9 mouse cellular contexts compared by ENCODE assay signal in the genomic region with DNA sequence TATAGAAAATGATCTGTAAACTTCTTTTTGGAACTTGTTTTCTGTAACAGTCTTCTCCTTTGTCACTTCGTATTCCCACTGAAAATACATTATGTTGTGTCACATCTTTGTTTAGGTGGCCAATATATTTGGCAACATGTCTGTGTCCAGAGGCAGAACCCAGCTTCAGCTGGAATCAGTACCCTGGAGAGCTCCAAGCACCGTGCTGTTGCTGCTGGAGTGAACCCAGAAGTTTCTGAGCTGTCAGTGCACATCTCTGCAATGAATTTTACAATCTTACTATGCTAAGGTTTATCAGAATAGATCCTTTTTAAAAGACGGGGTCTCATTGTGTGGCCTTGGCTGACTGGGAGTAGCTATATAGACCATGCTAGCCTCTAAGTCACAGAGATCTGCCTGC. TPM values are rescaled to one million over a fixed set of nuclear protein-coding genes. Genes with fewer than 3 reads are reported as not detected.
DNase-seq lines count a peak whose midpoint lies in the region; ATAC-seq and TF ChIP-seq lines count a peak whose summit lies in the region.
"Had no signal": no experiment of that assay in that cellular context is flagged by ENCODE, and none has a peak within 500 bp of the region (broad histone marks: within the 10 kb centered on the region; RNA-seq: fewer than 3 reads in every experiment).

No protein-coding gene starts in this region.

- no peak overlapping the region for H3K27ac ChIP-seq in hindbrain, embryonic 10.5 days
- H3K27ac ChIP-seq in hindbrain, embryonic 14.5 days, result no peak overlapping the region
- H3K27ac ChIP-seq in liver, postnatal 0 days (ENCODE audit: low read depth), result no peak overlapping the region
- no peak overlapping the region for H3K27ac ChIP-seq in forebrain, embryonic 13.5 days
- H3K27ac ChIP-seq in forebrain, embryonic 15.5 days (replicated peaks), result no peak overlapping the region

- H3K4me3 ChIP-seq in hindbrain, embryonic 10.5 days, result no peak overlapping the region
- H3K4me3 ChIP-seq in hindbrain, embryonic 14.5 days (replicated peaks; ENCODE audit: low read length), result no peak overlapping the region
- H3K4me3 ChIP-seq in liver, postnatal 0 days (ENCODE audit: low read depth, low read length), result no peak overlapping the region
- H3K4me3 ChIP-seq in forebrain, embryonic 13.5 days, result no peak overlapping the region
- H3K4me3 ChIP-seq in forebrain, embryonic 15.5 days, result no peak overlapping the region

- TF ChIP-seq EP300 in liver, postnatal 0 days (IDR thresholded peaks at IDR 0.05; ENCODE audit: low read depth), result no peak

- peak; percentile 41 for DNase-seq in hindbrain, embryonic 10.5 days (ENCODE audit: low spot score)
- DNase-seq in hindbrain, embryonic 14.5 days (ENCODE audit: low spot score), result no peak
- DNase-seq in ES-CJ7 (ENCODE audit: low read depth, low spot score) (peak; percentile 42), MN1 (ENCODE audit: low spot score) (no peak)
- peak; percentile 69 for DNase-seq in embryo, embryonic 11 days
- DNase-seq in liver, postnatal 0 days, result peak; percentile 38

- no peak overlapping the region for H3K4me2 ChIP-seq in hindbrain, embryonic 14.5 days (replicated peaks)
- no peak overlapping the region for H3K4me2 ChIP-seq in liver, postnatal 0 days (ENCODE audit: low read depth, low read length)
- no peak overlapping the region for H3K4me2 ChIP-seq in forebrain, embryonic 13.5 days
- H3K4me2 ChIP-seq in forebrain, embryonic 15.5 days (replicated peaks), result no peak overlapping the region

- WGBS in hindbrain, embryonic 10.5 days, result 41% methylated on average over 3 of the region's 3 CpGs
- 40% methylated on average over 3 of the region's 3 CpGs for WGBS in hindbrain, embryonic 14.5 days
- WGBS in liver, postnatal 0 days (ENCODE audit: insufficient replicate concordance), result 28% methylated on average over 3 of the region's 3 CpGs
- 40% methylated on average over 3 of the region's 3 CpGs for WGBS in forebrain, embryonic 13.5 days
- 45% methylated on average over 3 of the region's 3 CpGs for WGBS in forebrain, embryonic 15.5 days

- H3K9ac ChIP-seq in hindbrain, embryonic 14.5 days, result no peak overlapping the region
- no peak overlapping the region for H3K9ac ChIP-seq in liver, postnatal 0 days (replicated peaks)
- no peak overlapping the region for H3K9ac ChIP-seq in forebrain, embryonic 13.5 days
- H3K9ac ChIP-seq in forebrain, embryonic 15.5 days (replicated peaks), result no peak overlapping the region

- H3K27me3 ChIP-seq in hindbrain, embryonic 10.5 days (ENCODE audit: insufficient read depth, poor library complexity, severe bottlenecking), result no peaks in the 10 kb centered on the region
- no peaks in the 10 kb centered on the region for H3K27me3 ChIP-seq in hindbrain, embryonic 14.5 days (ENCODE audit: control insufficient read depth, insufficient read depth, low read length)
- H3K27me3 ChIP-seq in liver, postnatal 0 days (ENCODE audit: insufficient read depth, low read length), result no peaks in the 10 kb centered on the region
- H3K27me3 ChIP-seq in forebrain, embryonic 13.5 days, result no peaks in the 10 kb centered on the region
- no peaks in the 10 kb centered on the region for H3K27me3 ChIP-seq in forebrain, embryonic 15.5 days

- TF ChIP-seq CTCF in liver, postnatal 0 days (IDR thresholded peaks at IDR 0.05; ENCODE audit: low read depth), result no peak

- ATAC-seq in hindbrain, embryonic 14.5 days (ENCODE audit: low FRiP score), result no peak
- no peak for ATAC-seq in liver, postnatal 0 days
- ATAC-seq in forebrain, embryonic 13.5 days, result no peak
- no peak for ATAC-seq in forebrain, embryonic 15.5 days (replicated peaks)

- no peaks in the 10 kb centered on the region for H3K9me3 ChIP-seq in hindbrain, embryonic 10.5 days
- H3K9me3 ChIP-seq in hindbrain, embryonic 14.5 days (ENCODE audit: control insufficient read depth, low read length), result no peaks in the 10 kb centered on the region
- H3K9me3 ChIP-seq in liver, postnatal 0 days (ENCODE audit: low read length), result no peaks in the 10 kb centered on the region
- no peaks in the 10 kb centered on the region for H3K9me3 ChIP-seq in forebrain, embryonic 13.5 days (replicated peaks)
- H3K9me3 ChIP-seq in forebrain, embryonic 15.5 days, result no peaks in the 10 kb centered on the region

- H3K4me1 ChIP-seq in hindbrain, embryonic 10.5 days (replicated peaks), result peaks cover 7% of the 10 kb centered on the region; the same call in 1 of the 2 replicates
- H3K4me1 ChIP-seq in hindbrain, embryonic 14.5 days (replicated peaks; ENCODE audit: control insufficient read depth, insufficient read depth, low read length), result no peaks in the 10 kb centered on the region
- H3K4me1 ChIP-seq in liver, postnatal 0 days (ENCODE audit: insufficient read depth), result no peaks in the 10 kb centered on the region
- peaks cover 3% of the 10 kb centered on the region; the same call in 1 of the 2 replicates for H3K4me1 ChIP-seq in forebrain, embryonic 13.5 days
- no peaks in the 10 kb centered on the region for H3K4me1 ChIP-seq in forebrain, embryonic 15.5 days

- no peaks in the 10 kb centered on the region for H3K36me3 ChIP-seq in hindbrain, embryonic 10.5 days
- no peaks in the 10 kb centered on the region for H3K36me3 ChIP-seq in hindbrain, embryonic 14.5 days (replicated peaks; ENCODE audit: control insufficient read depth, insufficient read depth)
- H3K36me3 ChIP-seq in liver, postnatal 0 days (replicated peaks; ENCODE audit: insufficient read depth, low read length), result no peaks in the 10 kb centered on the region
- no peaks in the 10 kb centered on the region for H3K36me3 ChIP-seq in forebrain, embryonic 13.5 days (ENCODE audit: poor library complexity, severe bottlenecking)
- H3K36me3 ChIP-seq in forebrain, embryonic 15.5 days, result no peaks in the 10 kb centered on the region

RNA-seq across cellular contexts. Expression of a gene that starts 44.1 kb away (rescaled TPM):
- polyA plus RNA-seq in hindbrain, embryonic 10.5 days (2016; fragmentation: Nextera tagmentation; extraction: Ambion mirVana), result 4.6 and 4.7 TPM in 2 replicates
- 65.1 and 90.7 TPM in 2 replicates for polyA plus RNA-seq in hindbrain, embryonic 14.5 days (2014; fragmentation: Nextera tagmentation; extraction: Ambion mirVana)
- polyA plus RNA-seq in liver, postnatal 0 days (2015; fragmentation: Nextera tagmentation; extraction: Ambion mirVana), result 0.20 and 0.21 TPM in 2 replicates
- 15.6 and 18.3 TPM in 2 replicates for polyA plus RNA-seq in forebrain, embryonic 13.5 days (2015; fragmentation: Nextera tagmentation; extraction: Ambion mirVana)
- 34.2 and 34.8 TPM in 2 replicates for polyA plus RNA-seq in forebrain, embryonic 15.5 days (2015; fragmentation: Nextera tagmentation; extraction: Ambion mirVana)

RNA-seq across cellular contexts. Expression of a gene that starts 48.3 kb away (rescaled TPM):
- polyA plus RNA-seq in hindbrain, embryonic 10.5 days (2016; fragmentation: Nextera tagmentation; extraction: Ambion mirVana), result not detected in 2 replicates
- polyA plus RNA-seq in hindbrain, embryonic 14.5 days (2014; fragmentation: Nextera tagmentation; extraction: Ambion mirVana), result not detected in 2 replicates
- not detected in 2 replicates for polyA plus RNA-seq in liver, postnatal 0 days (2015; fragmentation: Nextera tagmentation; extraction: Ambion mirVana)
- polyA plus RNA-seq in forebrain, embryonic 13.5 days (2015; fragmentation: Nextera tagmentation; extraction: Ambion mirVana), result not detected in 2 replicates
- not detected in 2 replicates for polyA plus RNA-seq in forebrain, embryonic 15.5 days (2015; fragmentation: Nextera tagmentation; extraction: Ambion mirVana)
- polyA plus RNA-seq: spleen, adult 2 months had no signal

Comparison
In these comparisons a context has a peak if more than half of its experiments do, and no peak if none do; other contexts are left out.
1. DNase-seq: peak in hindbrain, embryonic 10.5 days (single experiment), ES-CJ7 (single experiment), embryo, embryonic 11 days (single experiment) and liver, postnatal 0 days (single experiment); none in hindbrain, embryonic 14.5 days (single experiment) and MN1 (single experiment).